Mouse (Mus musculus): ENCODE measurements around the gene Areg. TPM values are rescaled to one million over a fixed set of nuclear protein-coding genes. Genes with fewer than 3 reads are reported as not detected.

Gene Areg
- total RNA-seq, 2 experiments from 2014 or later = not detected

- TF ChIP-seq CTCF (IDR thresholded peaks at IDR 0.05) = no peak
- intact Hi-C loops (cut with DNase I) = no loop called here
- no peak overlapping the region for H3K4me3 ChIP-seq
- no peak for DNase-seq
- H3K27ac ChIP-seq = no peak overlapping the region
These were observed 12.8 kb upstream of the Areg start for GRCm38 (mm10) chr5:91126623-91127022.

- no peak for TF ChIP-seq CTCF (IDR thresholded peaks at IDR 0.05)
- no peak for DNase-seq
- intact Hi-C loops (cut with DNase I) = no loop called here
These were observed 4.4 kb upstream of the Areg start for GRCm38 (mm10) chr5:91134961-91135360.

GRCm38 (mm10) chr5:91138970-91139369, 429 bp upstream of the Areg start:
- no peak for TF ChIP-seq CTCF (IDR thresholded peaks at IDR 0.05)
- intact Hi-C loops (cut with DNase I) = no loop called here

More at GRCm38 (mm10) chr5:91134961-91135360, 4.4 kb upstream of the Areg start:
- H3K4me3 ChIP-seq = no peak overlapping the region
- no peak overlapping the region for H3K27ac ChIP-seq

GRCm38 (mm10) chr5:91140896-91141448, 1.6 kb downstream of the Areg start:
- Histone ChIP-seq H3K27ac (no peak overlapping the region), H3K4me3 (no peak overlapping the region)
- DNase-seq = no peak
- no peak for TF ChIP-seq CTCF (IDR thresholded peaks at IDR 0.05)
- intact Hi-C loops (cut with DNase I) = no loop called here

More at GRCm38 (mm10) chr5:91138970-91139369, 429 bp upstream of the Areg start:
- DNase-seq = no peak
- Histone ChIP-seq H3K4me3 (peak overlapping the region; percentile 69), H3K27ac (no peak overlapping the region)

GRCm38 (mm10) chr5:91144971-91145370, 5.6 kb downstream of the Areg start:
- Histone ChIP-seq H3K4me3 (no peak overlapping the region), H3K27ac (no peak overlapping the region)
- TF ChIP-seq CTCF (IDR thresholded peaks at IDR 0.05) = no peak
- intact Hi-C loops (cut with DNase I) = no loop called here
- DNase-seq = no peak

GRCm38 (mm10) chr5:91147001-91147400, 7.6 kb downstream of the Areg start:
- no peak overlapping the region for H3K4me3 ChIP-seq
- DNase-seq = no peak
- intact Hi-C loops (cut with DNase I) = no loop called here
- H3K27ac ChIP-seq = no peak overlapping the region
- no peak for TF ChIP-seq CTCF (IDR thresholded peaks at IDR 0.05)

GRCm38 (mm10) chr5:91148054-91148453, 8.7 kb downstream of the Areg start:
- intact Hi-C loops (cut with DNase I) = no loop called here
- no peak for TF ChIP-seq CTCF (IDR thresholded peaks at IDR 0.05)
- Histone ChIP-seq H3K4me3 (no peak overlapping the region), H3K27ac (no peak overlapping the region)
- no peak for DNase-seq

- no peak overlapping the region for H3K27ac ChIP-seq
- intact Hi-C loops (cut with DNase I) = no loop called here
- TF ChIP-seq CTCF (IDR thresholded peaks at IDR 0.05) = no peak
These were observed 17.3 kb downstream of the Areg start for GRCm38 (mm10) chr5:91156677-91157076.

GRCm38 (mm10) chr5:91157169-91157568, 17.8 kb downstream of the Areg start:
- DNase-seq = no peak
- no peak overlapping the region for H3K4me3 ChIP-seq
- no peak overlapping the region for H3K27ac ChIP-seq
- no peak for TF ChIP-seq CTCF (IDR thresholded peaks at IDR 0.05)
- intact Hi-C loops (cut with DNase I) = no loop called here

More at GRCm38 (mm10) chr5:91156677-91157076, 17.3 kb downstream of the Areg start:
- DNase-seq = no peak
- no peak overlapping the region for H3K4me3 ChIP-seq

- Histone ChIP-seq H3K4me3 (no peak overlapping the region), H3K27ac (no peak overlapping the region)
- DNase-seq = no peak
- TF ChIP-seq CTCF (IDR thresholded peaks at IDR 0.05) = no peak
- intact Hi-C loops (cut with DNase I) = no loop called here
These were observed 23.4 kb downstream of the Areg start for GRCm38 (mm10) chr5:91162787-91163186.

GRCm38 (mm10) chr5:91166601-91167000, 27.2 kb downstream of the Areg start:
- no peak overlapping the region for H3K4me3 ChIP-seq
- intact Hi-C loops (cut with DNase I) = no loop called here
- DNase-seq = no peak
- H3K27ac ChIP-seq = no peak overlapping the region
- no peak for TF ChIP-seq CTCF (IDR thresholded peaks at IDR 0.05)

GRCm38 (mm10) chr5:91176397-91176796, 37.0 kb downstream of the Areg start:
- no peak for DNase-seq
- intact Hi-C loops (cut with DNase I) = no loop called here
- no peak overlapping the region for H3K4me3 ChIP-seq
- no peak for TF ChIP-seq CTCF (IDR thresholded peaks at IDR 0.05)
- no peak overlapping the region for H3K27ac ChIP-seq

- no peak for DNase-seq
- intact Hi-C loops (cut with DNase I) = no loop called here
- TF ChIP-seq CTCF (IDR thresholded peaks at IDR 0.05) = no peak
- H3K27ac ChIP-seq = no peak overlapping the region
- H3K4me3 ChIP-seq = no peak overlapping the region
These were observed 55.2 kb downstream of the Areg start for GRCm38 (mm10) chr5:91194572-91194971.

Other genes starting within 250 kb of the Areg start
- under 1 TPM in 1 of 2 experiments, not detected in 1; 0.26 TPM for gene Cxcl1, start 248.4 kb upstream of the Areg start, total RNA-seq (2021)
- not detected for gene Cxcl2, start 235.7 kb upstream of the Areg start, total RNA-seq (2021)
- 1 to 10 TPM; 6.5 to 6.7 TPM for gene Mthfd2l, start 208.5 kb upstream of the Areg start, total RNA-seq (2021)
- under 1 TPM; 0.28 to 0.42 TPM for gene Epgn, start 112.1 kb upstream of the Areg start, total RNA-seq (2021)
- gene Ereg, start 65.0 kb upstream of the Areg start, total RNA-seq (2021) = not detected